Mouse (Mus musculus): ENCODE results near the gene Slco1a6.

GRCm38 (mm10) chr6:142148371-142148770 lies 60.0 kb downstream of the Slco1a6 start:
- no peak for TF ChIP-seq MAFK (IDR thresholded peaks at IDR 0.05; ENCODE audit: insufficient read depth, low read depth, low read length)
- TF ChIP-seq ZC3H11A (IDR thresholded peaks at IDR 0.05; ENCODE audit: borderline replicate concordance, low read depth, low read length): no peak
- TF ChIP-seq CHD2 (IDR thresholded peaks at IDR 0.05; ENCODE audit: low read depth, low read length): no peak
- no peak for TF ChIP-seq ZNF384 (IDR thresholded peaks at IDR 0.05; ENCODE audit: low read depth, low read length)
- TF ChIP-seq HCFC1 (IDR thresholded peaks at IDR 0.05; ENCODE audit: borderline replicate concordance, insufficient read depth, low read length): no peak
